Mouse (Mus musculus) kidney, embryonic 15.5 days (tissue): ENCODE results near the gene Lin7a. TPM values are rescaled to one million over a fixed set of nuclear protein-coding genes. Genes with fewer than 3 reads are reported as not detected.

Source experiments
- ATAC-seq: fragments of 200-750 bp; cut with Nextera tagmentation; replicated peaks from 2 replicates; pipeline ENCODE4 v1.8.0; 2017; ENCODE audit warnings: moderate TSS enrichment; ENCODE audit not compliant: low FRiP score
- H3K27ac ChIP-seq: fragments of 300-500 bp; sonication (generic); 2 replicates; pipeline ENCODE4 v1.5.1; 2015; ENCODE audit warnings: mild to moderate bottlenecking, inconsistent platforms
- H3K27me3 ChIP-seq: fragments of 300-500 bp; sonication (generic); 2 replicates; pipeline ENCODE4 v1.6.1; 2015; ENCODE audit warnings: inconsistent platforms
- H3K36me3 ChIP-seq: fragments of 300-500 bp; sonication (generic); 2 replicates; pipeline ENCODE4 v1.6.1; 2015; ENCODE audit warnings: inconsistent platforms
- H3K4me1 ChIP-seq: fragments of 300-500 bp; sonication (generic); 2 replicates; pipeline ENCODE4 v1.6.1; 2015; ENCODE audit warnings: inconsistent platforms
- H3K4me2 ChIP-seq: fragments of 300-500 bp; sonication (generic); 2 replicates; pipeline ENCODE4 v1.6.1; 2015; ENCODE audit warnings: moderate library complexity, mild to moderate bottlenecking, inconsistent platforms
- H3K4me3 ChIP-seq: fragments of 300-500 bp; sonication (generic); replicated peaks from 2 replicates; pipeline ENCODE4 v1.5.1; 2015; ENCODE audit warnings: mild to moderate bottlenecking, inconsistent platforms
- H3K9ac ChIP-seq: fragments of 300-500 bp; sonication (generic); 2 replicates; pipeline ENCODE4 v1.6.1; 2015; ENCODE audit warnings: mild to moderate bottlenecking, inconsistent platforms
- H3K9me3 ChIP-seq: fragments of 300-500 bp; sonication (generic); replicated peaks from 2 replicates; pipeline ENCODE4 v1.6.1; 2016; ENCODE audit warnings: inconsistent platforms
- WGBS: fragments of 180-500 bp; shearing (Covaris S2); methylation state at CpG from one replicate; pipeline ENCODE4 v1.1.7; 2015; ENCODE audit warnings: mixed read lengths; 5-methylcytosine and 5-hydroxymethylcytosine counted together
- polyA plus RNA-seq: library from polyadenylated mRNA; unstranded; fragments of >200 nt; fragmentation: Nextera tagmentation; extraction: Ambion mirVana; gene quantifications from 2 replicates; pipeline ENCODE4 v1.2.1, GENCODE M21; 2015

Lin7a gene
- polyA plus RNA-seq, 1 experiment from 2014 or later, result 2.0 TPM

DNA sequence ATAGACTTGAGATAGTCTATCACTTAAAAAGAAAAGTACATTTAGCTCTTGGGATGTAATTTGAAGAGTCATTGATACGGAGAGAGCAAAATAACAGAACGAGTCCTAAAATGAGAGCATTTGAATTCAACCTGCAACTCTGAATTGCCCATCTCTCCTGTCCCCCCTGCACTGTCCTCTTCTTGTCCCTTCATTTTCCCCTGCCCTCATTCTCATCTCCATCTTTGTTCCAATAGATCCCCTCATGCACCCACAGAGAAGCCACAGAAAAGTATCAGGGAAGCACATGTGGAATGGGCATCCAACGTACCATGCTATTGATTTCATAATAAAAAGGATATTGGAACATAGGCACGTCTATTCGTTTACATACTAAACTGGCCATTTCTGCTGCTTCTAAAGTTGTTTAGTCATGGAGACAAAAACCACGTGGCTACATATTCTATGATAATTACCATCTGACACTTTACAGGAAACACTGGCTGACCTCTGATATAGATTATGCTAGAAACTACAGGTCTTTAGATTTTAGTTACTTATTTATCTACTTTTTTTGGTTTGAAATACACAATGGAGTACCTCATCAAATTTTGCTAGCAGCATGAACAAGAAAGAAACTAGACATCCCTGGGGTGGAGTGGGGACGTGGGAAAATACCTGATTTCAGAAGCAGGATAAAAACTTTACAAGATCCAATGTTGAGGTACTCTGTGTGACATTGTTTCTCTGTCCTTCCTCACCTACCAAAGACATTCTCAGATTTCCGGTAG lies 41.2 kb upstream of the Lin7a start:
- ATAC-seq, result no peak
- no peak overlapping the region for H3K4me2 ChIP-seq
- H3K27me3 ChIP-seq, result no peaks in the 10 kb centered on the region
- 80% methylated on average over 8 of the region's 8 CpGs for WGBS
- no peak overlapping the region for H3K27ac ChIP-seq
- no peaks in the 10 kb centered on the region for H3K9me3 ChIP-seq
- no peak overlapping the region for H3K9ac ChIP-seq
- H3K4me1 ChIP-seq, result no peaks in the 10 kb centered on the region
- H3K4me3 ChIP-seq, result no peak overlapping the region
- H3K36me3 ChIP-seq, result no peaks in the 10 kb centered on the region

DNA sequence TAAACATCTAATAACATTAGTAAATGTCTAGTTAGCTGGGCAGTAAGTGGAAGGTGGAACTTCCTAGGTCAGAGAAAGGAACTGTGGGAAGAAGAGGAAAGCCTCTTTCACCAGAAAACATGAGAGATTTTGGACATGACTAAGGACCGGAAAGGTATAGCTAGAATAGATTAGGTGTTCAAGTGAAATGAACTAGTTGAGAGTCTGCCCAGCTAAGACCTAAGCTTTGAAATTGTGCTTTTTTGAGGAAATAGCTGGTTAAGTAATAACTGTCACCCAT lies 40.7 kb upstream of the Lin7a start:
- Histone ChIP-seq H3K4me2 (no peak overlapping the region), H3K36me3 (no peaks in the 10 kb centered on the region), H3K9me3 (no peaks in the 10 kb centered on the region), H3K27ac (no peak overlapping the region), H3K27me3 (no peaks in the 10 kb centered on the region), H3K4me1 (no peaks in the 10 kb centered on the region), H3K9ac (no peak overlapping the region), H3K4me3 (no peak overlapping the region)
- WGBS, result 100% methylated on average over 1 of the region's 1 CpGs
- no peak for ATAC-seq

DNA sequence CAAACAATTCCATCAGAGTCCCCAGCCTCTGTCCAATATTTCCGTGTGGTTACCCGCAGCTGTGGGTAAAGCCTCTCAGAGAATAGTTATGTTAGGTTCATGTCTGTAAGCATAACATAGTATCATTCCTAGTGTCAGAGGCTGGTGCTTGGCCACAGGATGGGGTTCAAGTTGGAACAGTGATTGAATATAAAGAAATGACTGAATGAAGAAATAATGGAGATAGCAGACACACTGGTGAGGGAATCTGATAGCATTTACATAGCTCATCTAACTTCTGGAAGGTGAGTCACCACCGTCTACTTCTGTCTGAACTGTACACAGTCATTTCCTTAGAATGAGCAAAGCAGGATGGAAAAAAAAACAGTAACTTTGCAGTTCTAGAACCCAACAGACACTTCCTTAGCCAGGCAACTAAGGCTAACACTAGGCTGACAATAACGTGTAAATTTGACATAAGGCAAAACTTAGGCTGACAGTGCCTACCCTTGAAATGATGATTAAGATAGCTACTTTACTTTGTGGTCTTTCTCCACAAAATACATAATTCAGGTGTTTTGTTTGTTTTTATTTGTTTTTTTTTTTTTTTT lies 40.0 kb upstream of the Lin7a start:
- H3K4me3 ChIP-seq, result no peak overlapping the region
- no peaks in the 10 kb centered on the region for H3K36me3 ChIP-seq
- no peak for ATAC-seq
- no peaks in the 10 kb centered on the region for H3K9me3 ChIP-seq
- H3K4me2 ChIP-seq, result no peak overlapping the region
- no peak overlapping the region for H3K9ac ChIP-seq
- H3K27ac ChIP-seq, result no peak overlapping the region
- H3K4me1 ChIP-seq, result no peaks in the 10 kb centered on the region
- no peaks in the 10 kb centered on the region for H3K27me3 ChIP-seq
- 79% methylated on average over 4 of the region's 4 CpGs for WGBS

DNA sequence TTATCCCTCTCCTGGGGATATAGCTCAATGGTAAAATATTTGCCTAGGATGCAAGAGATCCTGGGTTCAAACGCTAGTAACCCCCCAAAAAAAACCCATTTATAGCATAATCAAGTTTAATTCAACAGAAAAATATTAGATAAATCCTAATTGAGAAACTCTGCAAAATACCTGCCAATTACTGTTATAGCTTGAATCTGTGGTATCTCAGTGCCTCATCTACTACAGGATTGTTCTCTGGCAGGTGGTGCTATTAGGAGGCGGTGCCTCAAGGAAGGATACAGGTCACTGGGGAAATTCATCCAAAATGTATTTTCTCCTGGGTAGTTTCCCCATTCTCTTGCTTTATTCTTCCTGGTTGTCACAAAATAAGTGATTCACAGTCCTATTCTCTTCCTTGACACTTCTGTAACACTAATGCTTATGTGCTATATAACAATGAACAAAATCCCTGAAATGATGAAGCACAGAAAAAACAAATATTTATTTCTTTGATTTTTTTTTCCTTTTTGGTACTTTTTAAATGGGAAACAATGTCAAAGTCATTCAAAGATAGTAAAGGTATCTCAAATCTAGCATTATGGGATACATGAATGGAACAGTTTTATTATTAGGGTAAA lies 38.9 kb upstream of the Lin7a start:
- ATAC-seq, result no peak
- WGBS, result 89% methylated on average over 2 of the region's 2 CpGs
- no peak overlapping the region for H3K4me2 ChIP-seq
- no peaks in the 10 kb centered on the region for H3K4me1 ChIP-seq
- no peak overlapping the region for H3K4me3 ChIP-seq
- no peak overlapping the region for H3K9ac ChIP-seq
- no peaks in the 10 kb centered on the region for H3K27me3 ChIP-seq
- H3K9me3 ChIP-seq, result no peaks in the 10 kb centered on the region
- H3K36me3 ChIP-seq, result no peaks in the 10 kb centered on the region
- H3K27ac ChIP-seq, result no peak overlapping the region

DNA sequence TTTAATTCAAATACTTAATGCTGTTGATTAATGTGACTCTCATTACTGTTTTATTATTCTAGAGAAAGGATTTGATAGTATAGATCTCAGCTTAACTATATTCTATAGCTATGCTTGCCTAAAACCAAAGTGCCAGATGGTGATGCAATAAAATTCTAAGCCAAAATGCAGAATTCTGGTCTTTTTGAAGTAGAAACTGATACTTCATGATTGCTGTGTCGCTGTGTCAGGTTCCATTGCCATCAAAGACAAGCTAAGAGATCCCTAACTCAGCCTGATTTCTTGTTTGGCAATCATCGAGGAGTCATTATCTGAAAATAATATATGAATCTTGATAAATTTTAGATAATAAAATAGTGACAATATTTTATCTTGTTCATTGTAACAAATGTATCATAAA lies 38.3 kb upstream of the Lin7a start:
- ATAC-seq, result no peak
- H3K4me1 ChIP-seq, result no peaks in the 10 kb centered on the region
- no peaks in the 10 kb centered on the region for H3K27me3 ChIP-seq
- no peak overlapping the region for H3K27ac ChIP-seq
- no peak overlapping the region for H3K9ac ChIP-seq
- no peak overlapping the region for H3K4me3 ChIP-seq
- no peaks in the 10 kb centered on the region for H3K9me3 ChIP-seq
- 85% methylated on average over 2 of the region's 2 CpGs for WGBS
- no peak overlapping the region for H3K4me2 ChIP-seq
- no peaks in the 10 kb centered on the region for H3K36me3 ChIP-seq

DNA sequence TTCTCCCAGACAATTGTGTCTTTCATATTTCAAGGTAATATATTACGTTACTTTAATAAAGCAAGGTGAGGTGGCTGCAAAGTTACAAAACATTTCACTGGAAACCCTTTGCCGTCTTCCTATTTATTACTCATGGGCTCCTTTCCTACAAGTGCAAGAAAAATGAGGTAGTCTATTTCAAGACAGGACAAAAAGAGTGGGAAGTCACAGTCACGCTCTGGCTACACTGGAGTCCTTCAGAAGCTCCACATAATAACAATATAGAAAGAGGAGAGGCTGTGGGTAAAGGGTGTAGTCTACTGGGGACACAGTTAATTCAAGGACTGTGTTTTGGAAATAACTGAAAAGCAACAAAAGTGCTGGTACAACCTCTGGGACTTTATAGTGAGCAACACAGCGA lies 37.7 kb upstream of the Lin7a start:
- H3K27me3 ChIP-seq, result no peaks in the 10 kb centered on the region
- 87% methylated on average over 4 of the region's 4 CpGs for WGBS
- H3K27ac ChIP-seq, result no peak overlapping the region
- no peak overlapping the region for H3K4me2 ChIP-seq
- H3K4me3 ChIP-seq, result no peak overlapping the region
- no peaks in the 10 kb centered on the region for H3K9me3 ChIP-seq
- H3K36me3 ChIP-seq, result no peaks in the 10 kb centered on the region
- ATAC-seq, result no peak
- H3K9ac ChIP-seq, result no peak overlapping the region
- no peaks in the 10 kb centered on the region for H3K4me1 ChIP-seq

DNA sequence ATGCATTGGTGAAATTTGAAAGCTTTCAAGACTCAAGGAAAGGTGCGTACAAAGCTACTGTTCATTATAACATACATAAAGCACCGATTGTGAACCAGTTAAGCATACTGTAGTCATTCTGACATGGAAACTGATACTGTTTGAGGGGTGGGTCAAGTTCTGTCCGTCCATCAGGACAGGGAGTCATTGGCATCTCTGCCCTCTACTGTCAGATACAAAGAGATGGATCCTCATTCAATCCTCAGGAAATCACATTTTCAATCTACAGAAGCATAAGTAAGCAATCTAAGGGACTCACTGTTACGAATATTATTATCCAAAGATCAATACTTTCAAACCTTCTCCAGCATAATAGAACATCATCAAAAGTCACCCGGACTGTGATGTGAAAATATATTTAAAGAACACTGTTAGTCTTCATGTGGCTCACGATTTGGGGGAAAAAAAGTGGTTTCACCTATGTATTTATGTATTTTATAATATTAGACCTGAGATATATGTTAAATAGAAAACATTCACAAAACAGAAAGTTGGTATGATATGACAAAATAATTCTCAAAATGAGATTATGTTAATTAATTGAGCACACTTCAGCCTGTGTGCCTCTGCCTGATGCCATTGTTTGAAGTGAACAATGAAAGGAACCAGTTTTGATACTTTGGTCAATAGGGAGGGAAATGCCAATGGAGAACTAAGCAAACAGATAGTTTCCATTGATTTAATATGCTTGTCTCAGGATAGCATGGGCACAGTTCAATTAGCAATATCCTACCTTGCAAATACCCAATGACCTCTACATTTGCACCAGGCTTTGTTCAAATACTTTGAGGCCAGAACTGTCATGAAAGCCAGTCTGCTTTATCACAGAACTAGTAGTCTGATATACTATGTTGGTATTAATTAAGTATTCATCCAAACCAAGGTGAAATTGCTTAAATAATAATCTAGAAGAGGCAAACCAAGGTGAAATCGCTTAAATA lies 36.8 kb upstream of the Lin7a start:
- H3K27ac ChIP-seq, result no peak overlapping the region
- no peaks in the 10 kb centered on the region for H3K9me3 ChIP-seq
- H3K4me1 ChIP-seq, result no peaks in the 10 kb centered on the region
- H3K27me3 ChIP-seq, result no peaks in the 10 kb centered on the region
- no peak overlapping the region for H3K4me2 ChIP-seq
- H3K9ac ChIP-seq, result no peak overlapping the region
- WGBS, result 86% methylated on average over 7 of the region's 7 CpGs
- ATAC-seq, result no peak
- H3K36me3 ChIP-seq, result no peaks in the 10 kb centered on the region
- H3K4me3 ChIP-seq, result no peak overlapping the region

DNA sequence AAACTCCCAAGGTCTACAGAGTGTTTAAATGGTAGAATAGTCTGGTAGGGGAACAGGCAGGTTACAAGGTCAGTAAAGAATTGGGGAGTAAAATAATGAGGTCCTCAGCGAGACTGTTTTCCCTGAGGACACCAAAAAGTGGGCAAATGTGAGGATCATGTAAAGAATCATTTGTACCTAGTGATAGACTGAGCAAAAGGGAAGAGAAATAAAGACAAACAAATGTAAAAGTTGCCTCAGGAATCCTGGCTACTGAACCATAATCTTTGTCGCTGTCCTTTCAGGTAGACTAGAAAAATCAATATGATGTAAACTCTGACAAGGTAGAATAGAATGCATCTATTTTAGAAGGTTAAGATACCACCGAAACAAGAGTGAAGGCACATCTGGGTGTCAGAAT lies 36.0 kb upstream of the Lin7a start:
- Histone ChIP-seq H3K9ac (no peak overlapping the region), H3K27me3 (no peaks in the 10 kb centered on the region), H3K36me3 (no peaks in the 10 kb centered on the region), H3K4me3 (no peak overlapping the region), H3K4me2 (no peak overlapping the region), H3K27ac (no peak overlapping the region), H3K4me1 (no peaks in the 10 kb centered on the region), H3K9me3 (no peaks in the 10 kb centered on the region)
- 88% methylated on average over 3 of the region's 3 CpGs for WGBS
- no peak for ATAC-seq

DNA sequence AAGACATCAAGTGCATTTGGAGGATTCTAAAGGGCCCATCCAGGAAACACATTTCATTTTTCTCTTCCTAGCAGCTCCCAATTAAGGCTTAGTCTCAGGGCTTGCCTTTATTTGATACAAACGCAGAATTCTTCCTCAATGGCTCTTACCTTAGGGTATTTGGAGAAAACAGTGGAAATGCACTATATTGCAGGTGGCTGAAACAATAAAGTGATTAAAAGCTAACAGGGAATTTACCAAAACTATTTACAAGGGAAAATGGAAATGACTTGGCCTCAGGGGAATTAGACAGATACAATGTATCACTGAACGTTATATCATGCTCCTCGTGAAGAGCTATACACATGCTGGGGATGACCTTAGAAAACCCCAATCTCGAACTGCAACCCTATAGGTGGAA lies 35.3 kb upstream of the Lin7a start:
- no peak overlapping the region for H3K4me2 ChIP-seq
- no peak for ATAC-seq

DNA sequence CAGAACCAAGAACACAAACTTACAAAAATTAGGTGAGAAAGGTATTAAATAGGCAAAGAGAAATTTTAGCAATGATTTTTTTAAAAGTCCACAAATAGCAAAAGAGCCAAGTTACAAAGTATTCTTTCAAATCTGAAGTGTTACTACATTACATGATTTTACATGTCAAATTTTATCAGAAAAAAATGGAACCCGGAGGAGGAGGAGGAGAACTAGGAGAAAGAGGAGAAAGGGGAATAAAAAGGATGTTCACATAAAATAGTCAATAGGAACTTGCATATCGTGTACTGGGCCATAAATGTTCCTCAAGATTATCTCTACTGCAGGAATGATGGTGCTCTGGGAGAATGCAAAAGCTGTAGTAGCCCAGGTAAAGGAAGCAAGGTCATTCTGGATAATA lies 34.4 kb upstream of the Lin7a start:
- no peak for ATAC-seq
- Histone ChIP-seq H3K4me1 (no peaks in the 10 kb centered on the region), H3K36me3 (no peaks in the 10 kb centered on the region), H3K9me3 (no peaks in the 10 kb centered on the region), H3K4me2 (no peak overlapping the region), H3K9ac (no peak overlapping the region), H3K27me3 (no peaks in the 10 kb centered on the region), H3K27ac (no peak overlapping the region), H3K4me3 (no peak overlapping the region)
- WGBS, result 70% methylated on average over 2 of the region's 2 CpGs

More for the DNA sequence above, 35.3 kb upstream of the Lin7a start:
- H3K27me3 ChIP-seq, result no peaks in the 10 kb centered on the region
- H3K9me3 ChIP-seq, result no peaks in the 10 kb centered on the region
- H3K4me1 ChIP-seq, result no peaks in the 10 kb centered on the region
- no peak overlapping the region for H3K9ac ChIP-seq
- H3K4me3 ChIP-seq, result no peak overlapping the region
- 78% methylated on average over 4 of the region's 4 CpGs for WGBS
- no peak overlapping the region for H3K27ac ChIP-seq
- H3K36me3 ChIP-seq, result no peaks in the 10 kb centered on the region

DNA sequence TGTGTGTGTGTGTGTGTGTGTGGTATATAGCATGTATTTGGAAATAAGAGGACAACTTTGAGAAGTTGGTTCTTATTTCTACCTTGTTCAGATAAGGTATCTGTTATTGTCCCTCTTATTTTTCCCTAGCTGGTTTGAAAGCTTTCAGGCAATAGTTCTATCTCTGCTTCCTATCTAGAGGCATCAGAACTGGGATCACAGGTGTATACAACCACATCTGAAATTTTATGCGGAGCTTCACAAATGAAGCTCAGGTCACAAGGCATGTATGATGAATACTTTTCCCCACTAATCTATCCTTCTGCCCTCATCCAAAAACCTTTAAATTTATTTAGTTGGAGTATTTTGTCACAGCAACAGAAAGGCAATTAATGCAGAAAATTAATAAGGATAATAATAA lies 33.8 kb upstream of the Lin7a start:
- 94% methylated on average over 1 of the region's 1 CpGs for WGBS

More for the DNA sequence above, 33.8 kb upstream of the Lin7a start:
- no peak overlapping the region for H3K4me2 ChIP-seq
- no peaks in the 10 kb centered on the region for H3K9me3 ChIP-seq
- ATAC-seq, result no peak
- no peak overlapping the region for H3K9ac ChIP-seq
- no peak overlapping the region for H3K4me3 ChIP-seq
- H3K27ac ChIP-seq, result no peak overlapping the region
- no peaks in the 10 kb centered on the region for H3K4me1 ChIP-seq
- H3K27me3 ChIP-seq, result no peaks in the 10 kb centered on the region
- no peaks in the 10 kb centered on the region for H3K36me3 ChIP-seq
